Mouse (Mus musculus) urinary bladder, postnatal 10 days (tissue): ENCODE measurements around the gene Vmn2r94.

Experiments used
- DNase-seq: peaks from one replicate; pipeline ENCODE4 v3.0.0; 2022; ENCODE audit warnings: low spot score

Vmn2r94 gene

DNA sequence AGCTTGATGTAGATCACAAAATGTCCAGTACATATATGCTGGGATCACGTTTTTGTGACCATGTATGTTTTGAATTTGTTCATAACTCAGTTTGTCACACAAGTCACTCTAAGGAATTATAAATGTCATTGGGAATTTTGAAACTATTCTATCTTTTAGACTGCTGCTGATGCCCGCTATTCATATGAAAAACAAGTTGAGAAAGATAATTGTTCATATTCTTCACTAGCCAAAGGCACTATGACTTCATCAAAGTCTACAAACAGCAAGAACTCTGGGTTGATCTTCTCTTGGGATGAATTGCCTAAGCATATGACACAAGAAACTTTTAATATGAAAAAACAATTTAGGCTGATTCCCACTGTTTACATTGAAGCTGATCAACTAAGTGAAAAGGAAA, at the start of gene Vmn2r94:
TSS of gene Vmn2r94 (minus strand) at position 101 of the 400 bp plus-strand sequence.
- no peak for DNase-seq

DNA sequence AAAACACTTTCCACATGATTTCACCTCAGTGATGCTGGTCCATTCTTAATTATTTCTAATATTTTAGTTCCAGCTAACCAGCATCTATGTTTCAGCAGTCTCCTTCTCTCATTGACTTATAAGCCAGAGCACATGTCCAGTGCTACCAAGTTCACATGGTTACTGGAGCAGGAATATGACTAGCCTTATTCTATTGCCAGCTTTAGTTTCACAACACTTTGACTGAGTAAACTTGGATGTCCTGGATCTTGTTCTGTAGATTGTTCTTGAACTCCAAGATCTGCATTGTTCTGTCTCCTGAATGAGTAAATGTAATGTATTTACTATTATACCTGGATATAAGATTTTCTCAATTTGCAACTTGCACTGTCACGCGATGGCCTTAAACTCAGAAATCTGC, 45.5 kb upstream of the Vmn2r94 start:
- no peak for DNase-seq

GRCm38 (mm10) chr17:18297799-18298198, 20.2 kb upstream of the Vmn2r94 start, which contains the start of gene Vmn2r93:
Vmn2r93 (plus strand) TSS chr17:18298099.
- no peak for DNase-seq

- no peak for DNase-seq
These were observed 40.6 kb downstream of the Vmn2r94 start for GRCm38 (mm10) chr17:18236931-18237330.

GRCm38 (mm10) chr17:18231996-18232395, 45.6 kb downstream of the Vmn2r94 start:
- no peak for DNase-seq

DNA sequence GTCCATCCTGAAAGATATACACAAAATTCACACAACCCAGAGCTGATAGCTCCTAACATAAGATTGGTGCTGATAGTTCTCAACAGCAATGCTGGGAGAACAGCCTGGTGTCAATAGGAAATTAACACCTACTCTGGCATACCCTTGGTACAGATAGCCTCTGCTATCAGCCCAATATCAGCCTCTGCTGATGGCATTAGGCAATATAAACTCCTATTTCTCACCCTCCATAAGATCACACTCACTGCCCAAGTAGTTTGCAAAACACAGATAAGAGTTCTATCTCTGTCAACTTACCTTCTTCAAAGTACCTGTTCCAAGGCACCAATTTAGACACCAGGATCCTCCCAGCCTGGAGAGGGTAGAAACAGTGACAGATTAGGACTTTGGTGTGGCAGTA, 56.3 kb downstream of the Vmn2r94 start:
- DNase-seq: no peak
